Mouse (Mus musculus): ENCODE measurements around the gene Pjvk. TPM values are rescaled to one million over a fixed set of nuclear protein-coding genes. Genes with fewer than 3 reads are reported as not detected.
A peak's percentile ranks its signal among the peaks of the same experiment; 100 is the strongest.
"Not testable (repeated sequence)": the region's sequence is repeated elsewhere in the genome, so short reads cannot be mapped to it uniquely, and the experiment has no call there.

Gene Pjvk
- not detected for total RNA-seq (2021)

DNA sequence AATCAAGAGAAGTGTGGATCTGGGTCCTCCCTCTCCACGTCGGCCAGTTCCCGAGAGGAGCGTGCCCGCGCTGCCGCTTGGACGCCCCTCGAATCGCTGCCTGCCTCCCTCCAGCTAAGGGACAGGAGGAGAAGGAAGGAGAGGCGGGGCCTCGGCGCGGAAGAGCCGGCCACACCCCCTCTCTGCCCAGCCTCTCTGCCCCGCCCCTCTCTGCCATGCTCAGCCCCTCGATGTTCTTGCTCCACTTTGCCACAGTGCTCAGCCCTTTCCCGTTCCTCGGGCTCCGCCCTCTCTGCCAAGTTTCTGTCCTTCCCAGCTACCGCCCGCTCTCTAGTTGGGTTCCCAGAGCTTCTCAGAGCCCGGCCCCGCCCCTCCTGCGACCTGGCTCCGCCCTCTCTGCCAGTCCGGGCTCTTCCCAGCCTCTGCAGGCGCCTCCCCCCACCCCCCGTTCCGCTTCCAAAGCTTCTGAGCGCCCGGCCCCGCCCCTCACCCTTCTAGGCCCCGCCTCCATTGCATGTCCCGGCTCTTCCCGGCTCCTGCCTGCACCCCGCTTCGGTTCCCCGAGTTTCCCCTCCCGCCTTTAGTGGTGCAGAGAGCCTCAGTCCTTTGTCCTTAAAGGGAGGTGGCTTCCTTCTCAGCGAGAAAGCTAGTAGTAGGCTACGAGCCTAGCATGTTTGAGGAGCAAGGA lies at the start of gene Pjvk, which contains the start of gene Prkra:
Pjvk (plus strand) TSS at position 594 of the 688 bp plus-strand sequence.
Prkra (minus strand) TSS at position 133 of the 688 bp plus-strand sequence.
- peak; percentile 99 for DNase-seq

DNA sequence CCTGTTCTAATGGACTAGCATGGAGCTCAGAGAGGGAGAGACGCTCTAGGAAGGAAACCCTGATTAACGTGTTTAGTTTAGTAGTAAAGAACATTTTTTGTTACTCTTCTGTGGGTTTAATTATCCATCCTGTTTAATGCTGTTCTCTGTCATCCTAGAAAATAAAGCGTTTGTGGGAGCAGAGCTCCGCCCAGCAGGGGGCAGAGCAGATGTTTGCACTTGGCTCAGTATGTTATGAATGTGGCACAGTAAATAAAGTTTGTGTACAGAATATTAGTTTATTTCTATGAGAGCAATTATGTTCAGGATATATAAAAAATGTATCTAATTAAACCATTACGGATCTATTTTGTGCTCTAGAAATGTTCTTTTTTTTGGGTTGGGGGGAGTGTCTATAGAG lies 49.1 kb upstream of the Pjvk start:
- DNase-seq: no peak

DNA sequence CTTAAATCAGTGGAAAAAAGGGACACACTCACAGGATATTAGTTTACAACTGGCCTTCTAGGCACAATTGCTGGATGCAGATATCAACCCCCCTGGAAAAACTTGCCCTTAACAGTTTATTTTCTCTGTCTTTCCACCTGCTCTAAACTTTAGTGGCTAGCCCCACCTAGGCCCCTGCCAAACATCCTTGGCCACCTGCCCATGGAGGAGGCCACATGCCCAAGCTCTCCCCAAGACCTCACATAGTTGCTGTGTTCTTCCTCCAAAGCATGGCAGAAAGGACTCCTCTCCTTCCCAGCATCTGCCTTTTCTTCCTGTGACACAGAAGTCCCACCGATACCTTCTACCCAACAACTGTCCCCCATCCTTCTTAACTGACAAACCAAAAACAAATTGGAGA lies 46.0 kb upstream of the Pjvk start:
- peak; percentile 9 for DNase-seq

DNA sequence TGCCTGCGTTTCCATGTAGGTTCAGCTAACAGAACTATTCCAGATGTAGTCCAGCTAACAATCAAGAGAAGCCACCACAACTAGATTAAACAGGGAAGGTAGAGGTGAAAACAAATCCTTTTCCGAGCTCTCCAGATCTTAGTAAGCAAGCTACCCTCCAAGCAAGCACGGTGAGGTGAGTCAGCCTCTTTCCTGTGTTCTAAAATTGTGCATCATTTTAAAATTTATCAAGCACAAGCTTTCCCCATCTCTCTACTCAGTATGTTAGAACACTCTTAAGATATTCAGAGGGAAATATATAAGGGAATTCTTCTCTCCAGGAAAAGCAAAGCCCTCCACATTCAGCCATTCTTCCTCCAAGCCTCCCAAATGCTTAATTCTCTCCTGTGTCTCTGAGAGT lies 41.6 kb upstream of the Pjvk start:
- no peak for DNase-seq

DNA sequence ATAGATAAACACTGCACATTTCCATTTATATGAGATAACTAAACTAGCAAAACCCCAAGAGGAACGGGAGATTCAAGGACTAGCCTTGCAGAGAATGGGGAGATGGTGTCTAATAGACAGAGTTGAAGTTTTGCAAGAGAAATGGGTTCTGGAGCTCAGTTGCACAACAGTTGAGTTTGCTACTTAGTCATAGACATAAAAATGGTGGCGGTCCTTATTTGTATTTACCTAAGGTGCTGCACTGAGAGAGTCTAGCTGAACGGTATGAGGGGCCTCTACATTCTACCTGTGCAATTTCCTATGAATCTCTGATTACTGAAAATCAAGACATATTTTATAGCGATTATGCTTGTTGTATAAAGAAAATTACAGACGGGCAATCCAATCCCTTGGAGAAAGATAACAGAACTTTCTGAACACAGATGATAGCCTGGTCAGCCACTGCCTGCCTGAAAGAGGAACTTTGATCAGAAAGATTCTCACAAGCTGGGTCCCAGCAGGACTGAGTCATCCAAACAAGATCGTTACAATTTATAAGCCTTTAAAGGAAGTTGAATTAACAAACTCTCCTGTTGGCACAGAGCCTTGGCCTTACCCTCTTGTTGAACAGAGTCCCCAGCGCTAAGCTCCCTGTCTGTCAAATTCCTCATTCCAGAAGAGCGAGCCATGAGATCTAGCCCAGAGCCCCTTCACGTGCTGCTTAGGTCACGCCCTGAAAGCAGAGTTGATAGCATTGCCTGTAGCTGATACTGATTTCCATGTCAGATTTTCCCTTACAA lies 37.8 kb upstream of the Pjvk start:
- DNase-seq: no peak

DNA sequence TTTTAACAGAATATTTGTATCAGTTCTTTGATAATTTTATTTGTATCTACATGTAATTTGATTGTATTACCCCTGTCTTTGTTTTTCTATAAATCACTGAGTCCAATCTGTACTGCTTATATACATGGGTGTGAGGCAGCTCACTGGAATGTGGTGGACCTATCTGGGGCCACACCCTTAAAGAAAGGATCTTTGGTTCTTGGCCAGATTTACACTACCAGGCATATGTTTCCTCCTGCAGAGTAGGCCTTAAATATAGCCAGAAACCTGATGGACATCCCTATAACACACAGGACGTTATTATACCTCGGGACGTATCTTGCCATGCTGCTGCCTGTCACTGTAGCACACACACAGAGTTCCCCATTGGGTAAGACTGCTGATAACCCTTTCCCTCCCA lies 36.3 kb upstream of the Pjvk start:
- DNase-seq: no peak

DNA sequence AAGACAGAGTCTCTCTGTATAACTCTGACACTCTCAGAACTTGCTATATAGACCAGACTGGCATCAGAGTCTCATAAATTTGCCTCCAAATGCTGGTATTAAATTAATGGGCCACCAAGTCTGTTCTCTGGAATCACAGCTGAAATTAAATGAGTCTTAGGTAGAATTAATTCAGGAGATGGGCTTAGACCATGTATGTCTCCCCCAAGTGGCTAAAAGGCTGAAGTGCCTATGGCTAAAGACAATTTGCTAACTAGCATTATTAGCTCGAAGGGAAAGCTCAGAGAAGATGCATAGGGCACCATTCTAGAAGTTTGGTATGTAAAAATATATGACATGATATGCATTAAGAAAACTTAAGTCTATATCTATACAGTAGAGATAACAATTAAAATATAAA lies 30.2 kb upstream of the Pjvk start:
- peak; percentile 54 for DNase-seq

DNA sequence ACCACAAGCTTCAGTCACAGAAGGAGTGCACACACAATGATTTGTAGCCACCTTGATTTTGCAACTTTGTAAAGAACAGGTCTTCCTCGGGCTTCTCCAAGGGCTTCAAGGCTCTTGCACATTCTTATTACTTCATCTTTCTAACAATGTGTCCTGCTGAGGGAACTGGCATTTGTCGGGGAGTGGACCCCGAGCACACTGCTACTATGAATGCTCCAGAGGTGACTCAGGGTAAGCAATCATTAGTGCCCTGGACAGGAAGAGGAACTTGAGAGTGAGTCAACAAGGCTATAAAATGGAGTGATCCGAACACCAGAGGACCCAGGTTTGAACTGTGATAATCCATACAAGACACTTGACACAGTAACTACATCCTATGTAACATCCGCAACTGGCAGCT lies 28.1 kb upstream of the Pjvk start:
- DNase-seq: no peak

DNA sequence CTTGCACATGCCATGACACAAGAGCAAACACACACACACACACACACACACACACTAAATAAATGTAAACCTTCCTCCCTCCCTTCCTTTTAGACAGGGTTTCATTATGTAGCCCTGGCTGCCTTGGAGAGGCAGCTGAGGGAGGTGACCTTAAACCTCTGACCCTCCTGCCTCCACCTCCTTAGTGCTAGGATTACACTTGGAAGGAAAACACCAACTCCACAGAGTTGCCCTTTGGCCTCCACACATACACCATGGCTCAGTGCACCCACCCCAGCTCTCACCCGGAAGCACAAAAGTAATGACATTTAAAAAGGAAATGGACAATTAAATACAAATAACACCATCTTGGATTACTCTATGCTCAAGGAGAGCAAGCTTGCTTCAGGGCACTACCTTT lies 26.6 kb upstream of the Pjvk start:
- DNase-seq: no peak

DNA sequence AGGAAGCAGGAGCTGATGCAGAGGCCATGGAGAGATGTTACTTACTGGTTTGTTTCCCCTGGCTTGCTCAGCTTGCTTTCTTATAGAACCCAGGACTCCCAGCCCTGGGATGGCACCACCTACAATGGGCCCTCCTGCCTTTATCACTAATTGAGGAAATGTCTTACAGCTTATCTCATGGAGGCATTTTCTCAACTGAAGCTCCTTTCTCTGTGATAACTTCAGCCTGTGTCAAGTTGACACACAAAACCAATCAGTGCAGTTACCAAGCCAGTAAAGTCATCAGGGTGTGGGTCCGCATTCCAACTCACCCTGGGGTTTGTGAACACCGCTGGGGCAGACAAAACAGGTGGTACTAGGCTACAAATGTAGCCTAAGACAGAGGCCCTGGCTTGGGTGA lies 26.0 kb upstream of the Pjvk start:
- DNase-seq: not testable (repeated sequence)

DNA sequence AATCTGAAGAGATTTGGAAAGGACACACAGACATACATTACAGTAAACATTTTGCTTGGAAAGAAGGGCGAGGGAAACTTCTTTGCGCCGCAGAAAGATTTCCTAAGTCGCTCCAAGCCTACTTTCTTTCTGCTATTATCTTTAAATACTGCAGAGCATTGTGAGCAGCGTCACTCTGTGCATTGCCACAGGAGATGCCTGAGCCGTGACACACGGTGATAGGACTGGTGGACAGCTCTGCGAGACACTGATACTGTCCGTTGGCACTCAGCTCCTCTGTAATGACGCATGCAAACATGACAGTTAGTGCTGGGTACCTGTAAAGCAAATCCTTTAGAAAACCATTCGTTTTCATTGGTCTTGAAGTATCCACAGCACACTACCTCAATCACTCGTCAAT lies 18.0 kb upstream of the Pjvk start:
- DNase-seq: no peak

DNA sequence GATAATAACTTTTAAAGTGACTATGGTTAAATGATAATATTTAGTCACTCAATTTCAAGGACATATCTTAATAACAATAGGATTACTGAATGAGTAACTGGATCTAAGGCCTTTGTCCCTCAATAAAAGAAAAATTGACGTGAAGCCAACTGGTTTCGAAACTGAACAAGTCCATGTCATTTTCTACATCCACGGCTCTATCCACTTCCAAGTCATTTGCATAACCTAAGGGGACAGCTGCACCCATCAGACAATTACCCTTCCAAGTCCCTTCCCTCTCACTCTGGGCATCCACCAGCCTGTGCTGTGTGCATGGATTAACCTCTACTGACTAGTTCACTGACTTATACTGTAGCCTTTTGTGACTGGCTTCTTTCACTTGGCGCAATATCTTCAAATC lies 16.7 kb upstream of the Pjvk start:
- no peak for DNase-seq

DNA sequence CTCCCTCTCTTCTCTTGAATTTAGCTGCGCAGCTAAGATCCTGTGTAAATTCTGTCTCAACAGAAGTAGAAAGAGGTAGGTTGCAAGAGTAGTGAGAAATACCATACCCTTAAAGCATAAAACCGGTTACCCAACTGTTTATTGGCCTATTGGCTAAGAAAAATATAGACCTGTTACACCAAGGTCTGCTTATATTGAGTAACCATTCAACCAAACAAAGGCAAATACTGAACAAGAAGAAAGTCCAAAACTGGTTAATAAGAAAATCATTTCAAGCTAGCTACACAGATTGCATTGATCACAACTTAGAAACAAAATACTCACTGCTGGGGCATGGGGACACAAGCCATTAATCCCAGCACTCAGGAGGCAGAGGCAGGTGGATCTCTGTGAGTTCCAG lies 8.6 kb upstream of the Pjvk start:
- no peak for DNase-seq

DNA sequence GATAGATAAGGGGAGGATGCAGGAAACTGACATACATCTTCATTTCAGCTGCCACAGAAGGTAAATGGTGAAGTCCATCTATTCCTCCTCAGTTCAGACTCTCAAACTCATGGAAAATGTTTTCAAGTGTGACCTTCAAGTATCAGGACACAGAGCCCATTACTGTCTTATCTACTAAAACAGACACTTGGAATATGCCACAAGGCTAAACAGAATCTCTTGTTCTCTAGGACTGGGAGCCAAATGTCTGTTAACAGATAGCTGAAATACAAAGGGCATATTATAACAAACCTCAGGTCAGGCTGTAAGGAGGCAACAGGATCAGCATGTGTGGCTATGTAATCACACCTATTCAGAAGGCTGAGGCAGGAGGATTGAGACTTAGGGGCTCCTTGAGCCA lies 4.5 kb upstream of the Pjvk start:
- DNase-seq: no peak

DNA sequence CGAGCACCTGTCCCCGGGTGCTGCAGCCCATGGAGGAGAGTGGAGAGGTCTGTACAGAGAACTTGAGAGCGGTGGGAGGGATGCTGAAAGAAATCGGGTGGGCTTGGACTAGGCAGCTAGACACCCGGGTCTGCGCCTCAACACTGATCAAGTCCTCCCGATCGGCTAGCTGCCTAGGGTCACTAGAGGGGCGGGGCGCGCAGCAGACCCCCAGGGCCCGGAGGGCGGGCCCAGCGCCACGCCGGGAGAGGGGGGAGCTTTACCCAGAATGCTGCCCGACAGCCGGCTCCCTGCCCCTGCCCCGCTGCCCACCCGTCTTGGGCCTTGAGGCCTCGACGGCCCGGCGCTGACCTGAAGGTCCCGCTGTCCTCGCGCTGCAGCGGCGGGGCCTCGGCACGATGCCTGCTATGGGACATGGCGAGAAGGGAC lies 821 bp upstream of the Pjvk start:
- DNase-seq: no peak

DNA sequence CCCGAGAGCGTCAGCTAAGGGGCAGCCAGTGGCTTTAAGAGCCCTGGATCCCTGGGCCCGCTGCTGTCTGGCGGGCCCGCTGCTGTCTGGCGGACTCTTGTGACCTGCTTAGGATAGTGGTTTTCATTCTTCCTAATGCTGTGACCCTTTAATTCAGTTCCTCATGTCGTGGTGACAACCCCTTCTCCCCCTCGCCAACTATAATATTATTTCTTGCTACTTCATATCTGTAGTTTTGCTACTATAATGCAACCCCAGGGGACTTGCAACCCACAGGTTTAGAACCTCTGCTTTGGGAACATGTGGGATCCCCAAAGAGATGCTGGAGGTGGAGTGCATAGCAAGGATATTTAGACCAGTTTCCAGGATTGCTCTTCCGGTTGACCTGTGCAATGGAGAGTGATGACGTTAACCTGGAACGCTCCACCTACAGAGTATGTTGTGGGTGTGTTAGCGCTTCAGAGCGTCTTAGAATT lies 428 bp downstream of the Pjvk start:
- DNase-seq: peak; percentile 8

DNA sequence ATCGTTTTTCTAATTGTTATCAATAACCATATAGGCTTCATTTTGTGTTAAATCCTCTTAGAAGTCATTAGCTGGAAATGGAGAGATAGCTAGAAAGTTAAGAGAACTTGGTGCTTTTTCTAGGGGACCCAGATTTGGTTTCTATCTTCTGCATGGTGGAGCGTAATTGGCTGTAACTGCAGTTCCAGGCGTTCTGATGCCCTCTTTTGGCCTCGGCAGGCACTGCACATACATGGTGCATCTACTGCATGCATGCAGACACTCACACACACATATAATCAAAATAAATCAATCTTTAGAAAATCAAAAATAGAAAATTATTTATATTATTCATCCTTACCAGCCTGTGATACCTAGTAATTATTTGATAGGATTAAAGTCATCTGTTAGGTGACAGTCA lies 4.8 kb downstream of the Pjvk start:
- DNase-seq: no peak

DNA sequence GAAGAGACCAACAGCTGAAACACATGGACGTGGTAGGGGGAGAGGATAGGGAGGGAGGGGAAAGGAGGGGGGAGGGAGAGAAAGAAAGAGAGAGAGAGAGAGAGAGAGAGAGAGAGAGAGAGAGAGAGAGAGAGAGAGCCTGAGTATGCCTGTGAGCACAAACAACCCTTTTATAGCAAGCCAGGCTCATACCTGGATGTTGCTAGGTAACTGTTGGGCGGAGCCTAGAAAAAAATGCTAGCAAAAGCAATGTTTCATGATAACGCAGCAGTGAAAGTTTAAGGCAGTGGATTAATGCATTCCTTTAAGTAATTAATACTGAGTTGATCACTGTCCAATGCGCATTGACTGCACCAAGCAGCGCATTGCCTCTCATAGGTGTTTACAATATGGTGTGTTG lies 6.4 kb downstream of the Pjvk start:
- no peak for DNase-seq

DNA sequence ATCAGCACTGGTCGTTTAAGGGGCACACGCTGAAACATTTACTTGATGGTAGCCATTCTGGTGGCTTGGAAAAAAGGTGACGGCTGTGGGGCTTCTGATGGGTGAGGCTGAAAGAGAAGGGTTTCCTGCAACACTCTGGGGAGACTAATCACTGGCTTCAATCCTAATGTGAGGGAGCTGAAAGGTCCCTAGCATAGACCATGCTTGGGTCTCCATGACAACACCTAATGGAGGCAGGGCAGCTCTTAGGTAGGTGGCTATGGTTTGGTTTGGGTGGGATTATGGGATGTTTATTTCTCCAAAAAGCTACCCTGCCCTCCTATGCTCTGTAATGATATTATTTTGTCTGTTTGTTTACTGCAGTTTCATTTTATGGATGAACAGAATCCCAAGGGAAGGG lies 7.2 kb downstream of the Pjvk start:
- DNase-seq: no peak

DNA sequence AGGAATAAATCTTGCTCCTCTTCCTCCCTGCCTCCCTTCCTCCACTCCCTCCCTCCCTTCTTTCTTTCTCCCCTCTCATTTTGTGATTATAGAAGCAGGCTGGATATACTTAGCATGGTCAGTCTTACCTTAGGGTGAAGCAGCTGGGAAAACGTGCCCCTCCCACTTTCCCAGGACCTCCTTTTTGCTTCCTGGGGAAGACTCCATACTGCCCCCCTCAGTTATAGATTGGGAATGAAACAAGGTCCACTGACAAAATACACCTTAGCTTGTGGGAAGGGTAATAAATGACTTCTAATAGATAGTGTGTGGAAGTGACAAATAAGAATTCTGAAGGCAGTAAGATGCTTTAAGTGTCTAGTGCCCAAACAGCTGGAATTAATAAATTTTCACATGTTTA lies 7.7 kb downstream of the Pjvk start:
- no peak for DNase-seq

DNA sequence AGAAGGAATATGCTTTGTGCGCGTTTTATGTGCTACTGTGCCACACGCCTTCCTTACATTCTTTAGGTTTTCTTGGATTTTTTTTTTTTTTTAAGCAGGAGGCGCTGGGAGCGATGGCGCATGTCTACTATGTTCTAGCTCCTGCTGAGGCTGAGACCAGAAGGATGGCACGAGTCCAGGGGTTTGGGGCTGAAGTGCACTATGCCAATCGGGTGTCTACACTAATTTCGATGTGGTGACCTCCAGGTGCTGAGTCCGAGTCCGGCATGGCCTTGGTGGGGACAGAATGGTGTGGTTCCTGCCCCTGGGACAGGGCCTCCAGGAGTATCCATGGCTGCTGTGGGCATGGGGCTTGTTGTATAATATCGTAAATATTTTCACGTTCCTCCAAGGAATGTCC lies 10.3 kb downstream of the Pjvk start:
- DNase-seq: no peak

DNA sequence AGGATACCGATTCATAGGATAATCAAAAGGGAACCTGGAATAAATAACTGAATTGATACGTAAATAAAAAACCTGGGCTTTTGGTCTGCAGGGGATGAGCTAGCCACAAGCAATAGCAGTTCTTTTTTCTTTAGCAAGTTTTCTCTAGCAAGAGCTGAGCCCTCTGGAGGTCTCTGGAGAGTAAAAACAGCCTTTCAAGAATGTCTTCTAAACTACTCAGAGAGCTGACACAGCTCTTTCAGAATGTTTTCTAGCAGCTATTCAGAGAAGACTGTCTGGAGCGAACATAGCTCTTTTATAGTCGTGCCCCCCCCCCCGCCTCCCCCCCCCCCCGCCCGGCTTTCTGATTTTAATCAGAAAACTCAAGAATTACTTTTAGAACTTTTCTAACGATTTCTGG lies 11.1 kb downstream of the Pjvk start:
- DNase-seq: no peak

DNA sequence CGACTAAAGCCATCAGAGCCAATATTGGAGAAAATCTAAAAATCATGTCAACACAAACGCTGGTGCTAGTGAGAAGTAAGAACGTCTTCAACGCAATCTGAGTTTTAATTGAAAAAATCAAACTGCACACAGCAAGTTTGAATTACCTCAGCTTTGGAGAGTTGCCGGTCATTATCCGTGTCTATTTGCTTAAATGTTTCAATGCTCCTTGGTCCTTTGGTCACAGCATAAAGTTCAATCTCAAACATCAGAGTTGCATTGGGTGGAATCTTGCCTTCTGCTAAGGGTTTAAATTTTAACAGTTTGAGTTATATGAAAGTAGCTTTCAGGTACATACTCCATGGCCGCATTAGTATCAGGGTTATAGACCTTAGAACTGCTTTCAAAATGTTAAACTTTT lies 17.3 kb downstream of the Pjvk start:
- no peak for DNase-seq

DNA sequence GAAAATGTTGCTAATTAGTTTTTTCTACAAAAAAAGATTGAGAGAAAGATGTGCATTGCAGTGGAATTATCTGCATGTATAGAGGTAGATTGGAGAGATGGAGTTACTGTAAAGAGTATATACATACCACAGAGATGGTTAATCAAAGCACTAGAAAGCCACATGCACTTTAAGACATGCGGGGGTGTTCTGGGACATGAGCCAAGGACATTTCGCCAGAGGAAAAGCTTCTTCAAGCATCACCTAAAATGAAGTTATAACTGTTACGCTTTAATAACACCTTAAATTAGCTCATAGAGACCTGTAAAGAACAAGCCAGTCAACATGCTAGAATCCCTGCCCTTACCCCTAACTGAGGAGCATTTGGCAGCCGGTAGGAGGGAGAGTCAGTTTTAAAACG lies 18.9 kb downstream of the Pjvk start:
- DNase-seq: no peak

All from heart, postnatal 4 days (tissue).